Mouse (Mus musculus) testis, adult 2 months (tissue): ENCODE data around the gene Ap3b1. TPM values are rescaled to one million over a fixed set of nuclear protein-coding genes. Genes with fewer than 3 reads are reported as not detected.

ENCODE experiments used
- H3K27ac ChIP-seq: fragments of 200-500 bp; 2 replicates; pipeline ENCODE4 v1.5.1; 2012; ENCODE audit warnings: low read depth, low read length; ENCODE audit not compliant: control insufficient read depth, insufficient read depth
- H3K27me3 ChIP-seq: fragments of 200-500 bp; 2 replicates; pipeline ENCODE4 v1.6.1; 2012; ENCODE audit warnings: mild to moderate bottlenecking, low read length, moderate library complexity; ENCODE audit not compliant: control insufficient read depth, insufficient read depth
- H3K36me3 ChIP-seq: fragments of 200-500 bp; 2 replicates; pipeline ENCODE4 v1.6.1; 2012; ENCODE audit warnings: mild to moderate bottlenecking, low read length; ENCODE audit not compliant: control insufficient read depth, insufficient read depth
- H3K4me1 ChIP-seq: fragments of 200-500 bp; 2 replicates; pipeline ENCODE4 v1.6.1; 2012; ENCODE audit warnings: low read length; ENCODE audit not compliant: control insufficient read depth, insufficient read depth
- H3K4me3 ChIP-seq: fragments of 200-500 bp; 2 replicates; pipeline ENCODE4 v1.5.1; 2012; ENCODE audit warnings: low read depth, mild to moderate bottlenecking, low read length, moderate library complexity, mixed read lengths; ENCODE audit not compliant: control insufficient read depth
- CTCF ChIP-seq: fragments of 200-500 bp; IDR thresholded peaks from 2 replicates; pipeline ENCODE4 v1.5.1; 2012; ENCODE audit warnings: low read depth, mild to moderate bottlenecking, inconsistent platforms, low read length, moderate library complexity; ENCODE audit not compliant: control insufficient read depth, insufficient read depth, insufficient replicate concordance
- POLR2A ChIP-seq: fragments of 200-500 bp; IDR thresholded peaks from 2 replicates; pipeline ENCODE4 v1.6.1; 2012; ENCODE audit warnings: low read depth, mild to moderate bottlenecking, inconsistent platforms, low read length, moderate library complexity; ENCODE audit not compliant: control insufficient read depth
- polyA plus RNA-seq: library from polyadenylated mRNA; depleted of rRNA; stranded (reverse); fragments of >200 nt; gene quantifications from 2 replicates; pipeline ENCODE4 v1.2.3, GENCODE M21; 2012

Ap3b1 gene
- polyA plus RNA-seq, 1 experiment = 122 TPM

- H3K36me3 ChIP-seq = peaks cover 2% of the 10 kb centered on the region; the same call in 1 of the 2 replicates
- no peaks in the 10 kb centered on the region for H3K4me1 ChIP-seq
- no peak overlapping the region for H3K27ac ChIP-seq
- no peak overlapping the region for H3K4me3 ChIP-seq
- TF ChIP-seq CTCF (no peak), POLR2A (no peak)
- H3K27me3 ChIP-seq = no peaks in the 10 kb centered on the region
Measured at GRCm38 (mm10) chr13:94468551-94468950, 109.8 kb downstream of the Ap3b1 start.

- Histone ChIP-seq H3K27me3 (no peaks in the 10 kb centered on the region), H3K4me1 (no peaks in the 10 kb centered on the region), H3K27ac (no peak overlapping the region), H3K4me3 (no peak overlapping the region), H3K36me3 (peaks cover 2% of the 10 kb centered on the region; the same call in 1 of the 2 replicates)
- TF ChIP-seq POLR2A (no peak), CTCF (no peak)
Measured at GRCm38 (mm10) chr13:94471009-94471672, 112.4 kb downstream of the Ap3b1 start.

- Histone ChIP-seq H3K4me1 (no peaks in the 10 kb centered on the region), H3K27ac (no peak overlapping the region), H3K27me3 (no peaks in the 10 kb centered on the region), H3K36me3 (peaks cover 2% of the 10 kb centered on the region; the same call in 1 of the 2 replicates), H3K4me3 (no peak overlapping the region)
- no peak for TF ChIP-seq CTCF
- TF ChIP-seq POLR2A = no peak
Measured at GRCm38 (mm10) chr13:94476208-94476607, 117.4 kb downstream of the Ap3b1 start.

- H3K27me3 ChIP-seq = no peaks in the 10 kb centered on the region
- H3K4me3 ChIP-seq = no peak overlapping the region
- no peaks in the 10 kb centered on the region for H3K4me1 ChIP-seq
- H3K27ac ChIP-seq = no peak overlapping the region
- TF ChIP-seq POLR2A (no peak), CTCF (no peak)
- no peaks in the 10 kb centered on the region for H3K36me3 ChIP-seq
Measured at GRCm38 (mm10) chr13:94480256-94480655, 121.5 kb downstream of the Ap3b1 start.

- TF ChIP-seq POLR2A = no peak
- no peak for TF ChIP-seq CTCF
- no peak overlapping the region for H3K27ac ChIP-seq
Measured at GRCm38 (mm10) chr13:94490684-94491083, 131.9 kb downstream of the Ap3b1 start.

GRCm38 (mm10) chr13:94491159-94491558 is 132.4 kb downstream of the Ap3b1 start:
- no peaks in the 10 kb centered on the region for H3K27me3 ChIP-seq
- H3K4me1 ChIP-seq = no peaks in the 10 kb centered on the region
- no peaks in the 10 kb centered on the region; the same call in 1 of the 2 replicates for H3K36me3 ChIP-seq
- H3K4me3 ChIP-seq = no peak overlapping the region
- no peak overlapping the region for H3K27ac ChIP-seq
- TF ChIP-seq POLR2A = no peak
- no peak for TF ChIP-seq CTCF

More at GRCm38 (mm10) chr13:94490684-94491083, 131.9 kb downstream of the Ap3b1 start:
- Histone ChIP-seq H3K4me3 (no peak overlapping the region), H3K27me3 (no peaks in the 10 kb centered on the region), H3K36me3 (no peaks in the 10 kb centered on the region; the same call in 1 of the 2 replicates), H3K4me1 (no peaks in the 10 kb centered on the region)

- H3K27me3 ChIP-seq = no peaks in the 10 kb centered on the region
- no peak overlapping the region for H3K4me3 ChIP-seq
- no peaks in the 10 kb centered on the region; the same call in none of the 2 replicates for H3K36me3 ChIP-seq
- no peak for TF ChIP-seq POLR2A
- TF ChIP-seq CTCF = no peak
- H3K27ac ChIP-seq = no peak overlapping the region
- H3K4me1 ChIP-seq = no peaks in the 10 kb centered on the region
Measured at GRCm38 (mm10) chr13:94497521-94497920, 138.8 kb downstream of the Ap3b1 start.
